Mouse (Mus musculus) spleen, adult 2 months (tissue): ENCODE data around the gene Lrmda.

Experiments
- CTCF ChIP-seq: fragments of 200-500 bp; IDR thresholded peaks from 2 replicates; pipeline ENCODE4 v1.5.1; 2011; ENCODE audit warnings: mild to moderate bottlenecking, inconsistent platforms; ENCODE audit not compliant: insufficient read depth, insufficient read length, insufficient replicate concordance; ENCODE audit errors: extremely low read depth
- POLR2A ChIP-seq: fragments of 200-500 bp; IDR thresholded peaks from 2 replicates; pipeline ENCODE4 v1.6.1; 2011; ENCODE audit warnings: low read depth, low read length, inconsistent platforms

DNA sequence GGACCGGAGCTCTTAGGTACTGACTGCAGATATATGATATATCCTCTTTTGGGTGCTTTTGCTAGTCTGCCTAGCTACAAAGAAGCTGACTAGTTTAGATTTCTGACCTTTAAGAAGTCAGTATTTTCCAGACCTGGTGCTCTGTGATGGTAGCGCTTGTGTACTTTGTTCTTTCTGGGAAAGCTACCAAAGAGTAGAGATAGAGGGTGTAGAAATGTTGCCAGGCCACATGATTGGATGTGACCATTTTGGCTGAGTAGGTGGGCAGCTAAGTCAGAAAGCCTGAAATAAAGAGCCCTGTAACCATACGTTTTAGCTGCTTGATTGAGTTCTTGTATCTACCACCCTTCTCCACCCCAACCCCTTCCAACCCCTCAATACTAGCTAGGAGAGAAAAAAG is 398.2 kb downstream of the Lrmda start:
- TF ChIP-seq CTCF (no peak), POLR2A (no peak)
